Mouse (Mus musculus): ENCODE results near the gene Shisa9.

DNA sequence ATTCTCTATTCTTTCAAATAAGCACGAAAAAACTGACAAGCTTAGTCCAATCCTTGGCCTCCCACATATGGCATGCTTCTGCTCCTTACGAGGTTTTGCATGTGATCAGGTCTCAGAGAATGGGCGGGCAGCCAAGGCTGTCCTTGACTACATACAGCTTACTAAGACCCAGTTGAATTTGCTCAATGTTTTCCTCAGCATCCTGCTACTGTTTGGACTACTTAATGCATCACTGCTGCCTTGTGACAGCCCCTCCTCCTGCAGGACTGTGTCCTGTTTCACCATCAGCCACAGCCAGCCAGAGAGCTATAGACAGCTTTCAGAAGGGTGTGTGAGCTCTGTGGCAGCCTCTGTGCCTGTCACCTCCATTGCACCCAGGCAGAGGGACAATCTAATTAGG, 92.4 kb downstream of the Shisa9 start:
- TF ChIP-seq POLR2A (IDR thresholded peaks at IDR 0.05; ENCODE audit: low read depth, low read length), result no peak
- TF ChIP-seq CTCF (IDR thresholded peaks at IDR 0.05; ENCODE audit: extremely low read depth, insufficient read depth, insufficient read length, insufficient replicate concordance), result no peak

All from spleen, adult 2 months (tissue).